Comparison of ENCODE assay signal across 8 mouse cellular contexts in the genomic region with DNA sequence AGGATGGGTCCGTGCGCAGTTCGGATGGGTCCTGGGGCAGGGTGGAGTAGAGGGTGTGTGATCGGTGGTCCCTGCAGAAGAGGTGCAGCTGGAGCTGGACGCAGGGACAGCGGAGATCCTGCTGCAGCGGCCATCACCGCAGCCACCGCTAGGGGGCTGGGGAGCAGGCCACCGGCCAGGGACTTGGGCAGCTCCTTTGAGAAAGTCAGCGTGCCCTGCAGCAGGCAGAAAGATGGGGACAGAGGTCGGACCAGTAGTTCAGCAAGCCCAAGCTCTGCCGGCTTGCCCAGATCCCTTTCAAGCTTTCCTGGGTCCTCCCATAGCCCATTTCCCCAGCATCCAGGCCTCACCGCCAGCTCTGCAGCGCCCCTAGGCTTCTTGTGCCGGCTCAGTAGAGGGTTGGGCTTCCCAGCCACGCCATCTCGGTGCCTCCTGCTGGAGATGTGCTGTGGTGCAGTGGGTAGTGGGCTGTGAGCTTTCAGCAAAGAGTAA. TPM values are rescaled to one million over a fixed set of nuclear protein-coding genes. Genes with fewer than 3 reads are reported as not detected.
DNase-seq lines count a peak whose midpoint lies in the region; ATAC-seq and TF ChIP-seq lines count a peak whose summit lies in the region.

No protein-coding gene starts in this region.

- no peak for DNase-seq in testis, postnatal 14 days (ENCODE audit: low spot score)
- DNase-seq in cerebellum, postnatal 4 days (ENCODE audit: low spot score in 2 of 2), result peak; percentile 64 to 86
- peak; percentile 83 for DNase-seq in gastrocnemius, postnatal 14 days
- DNase-seq in induced T-regulatory cell, adult 2 months (ENCODE audit: low read depth), result peak; percentile 36
- DNase-seq in urinary bladder, postnatal 36 days (ENCODE audit: low spot score in 2 of 2), result peak; percentile 64 to 73

- peak overlapping the region; percentile 34; the same call in 1 of the 2 replicates for H3K4me3 ChIP-seq in testis, adult 2 months (ENCODE audit: control insufficient read depth, low read depth, low read length)
- H3K4me3 ChIP-seq in limb, embryonic 15.5 days, result peak overlapping the region; percentile 23
- no peak overlapping the region for H3K4me3 ChIP-seq in midbrain, embryonic 15.5 days

- peak; percentile 82 for TF ChIP-seq CTCF in testis, adult 2 months (IDR thresholded peaks at IDR 0.05; ENCODE audit: control insufficient read depth, insufficient read depth, insufficient replicate concordance, low read depth, low read length)

- peak overlapping the region; percentile 60 for H3K27ac ChIP-seq in testis, adult 2 months (ENCODE audit: control insufficient read depth, insufficient read depth, low read depth, low read length)
- peak overlapping the region; percentile 69; the same call in 1 of the 2 replicates for H3K27ac ChIP-seq in limb, embryonic 15.5 days
- peak overlapping the region; percentile 55 for H3K27ac ChIP-seq in midbrain, embryonic 15.5 days

- 0 out of 2 replicates have a peak, but pooled peaks have one; percentile 13 for TF ChIP-seq POLR2A in testis, adult 2 months (IDR thresholded peaks at IDR 0.05; ENCODE audit: control insufficient read depth, low read depth, low read length)

- no peak overlapping the region for H3K9ac ChIP-seq in limb, embryonic 15.5 days
- no peak overlapping the region; the same call in 1 of the 2 replicates for H3K9ac ChIP-seq in midbrain, embryonic 15.5 days

- H3K4me1 ChIP-seq in testis, adult 2 months (ENCODE audit: control insufficient read depth, insufficient read depth, low read length), result peaks cover 15% of the 10 kb centered on the region
- H3K4me1 ChIP-seq in limb, embryonic 15.5 days, result peaks cover 43% of the 10 kb centered on the region
- H3K4me1 ChIP-seq in midbrain, embryonic 15.5 days, result peaks cover 20% of the 10 kb centered on the region

- peak overlapping the region; percentile 47 for H3K4me2 ChIP-seq in limb, embryonic 15.5 days
- peak overlapping the region; percentile 40 for H3K4me2 ChIP-seq in midbrain, embryonic 15.5 days

- 9% methylated on average over 18 of the region's 18 CpGs for WGBS in limb, embryonic 15.5 days
- WGBS in midbrain, embryonic 15.5 days, result 3% methylated on average over 18 of the region's 18 CpGs

- ATAC-seq in limb, embryonic 15.5 days (ENCODE audit: insufficient number of reproducible peaks, low FRiP score, low TSS enrichment, low read depth), result peak; percentile 32; the same call in 1 of the 2 replicates
- ATAC-seq in midbrain, embryonic 15.5 days (replicated peaks), result peak; percentile 64

- intact Hi-C loops in gastrocnemius, postnatal 14 days (cut with DNase I; ENCODE audit: low total_unique reads), result loop anchor here (5.0 kb wide), 1 partner anchor 33 kb away; no protein-coding TSS in a partner anchor

- peaks cover 3% of the 10 kb centered on the region for H3K36me3 ChIP-seq in testis, adult 2 months (ENCODE audit: control insufficient read depth, insufficient read depth, low read length)
- peaks cover 31% of the 10 kb centered on the region; the same call in 1 of the 2 replicates for H3K36me3 ChIP-seq in limb, embryonic 15.5 days
- peaks cover 27% of the 10 kb centered on the region; the same call in 1 of the 2 replicates for H3K36me3 ChIP-seq in midbrain, embryonic 15.5 days (replicated peaks)

- no peaks in the 10 kb centered on the region for H3K27me3 ChIP-seq in testis, adult 2 months (ENCODE audit: control insufficient read depth, insufficient read depth, low read length)
- no peaks in the 10 kb centered on the region for H3K27me3 ChIP-seq in limb, embryonic 15.5 days
- no peaks in the 10 kb centered on the region for H3K27me3 ChIP-seq in midbrain, embryonic 15.5 days (replicated peaks)

- H3K9me3 ChIP-seq in limb, embryonic 15.5 days, result no peaks in the 10 kb centered on the region
- no peaks in the 10 kb centered on the region for H3K9me3 ChIP-seq in midbrain, embryonic 15.5 days

RNA-seq across cellular contexts. Expression of a gene that starts 4.6 kb away (rescaled TPM):
- polyA plus RNA-seq in testis, adult 2 months (2012; rRNA removed), result 0.24 and 0.43 TPM in 2 replicates
- total RNA-seq in gastrocnemius, postnatal 14 days (2021), result not detected
- 0.20 and 0.36 TPM in 2 replicates for polyA plus RNA-seq in limb, embryonic 15.5 days (2015; fragmentation: Nextera tagmentation; extraction: Ambion mirVana)
- polyA plus RNA-seq in midbrain, embryonic 15.5 days (2015; fragmentation: Nextera tagmentation; extraction: Ambion mirVana), result 0.31 and 0.34 TPM in 2 replicates

RNA-seq across cellular contexts. Expression of a gene that starts 24.8 kb away (rescaled TPM):
- polyA plus RNA-seq in testis, adult 2 months (2012; rRNA removed), result 84.7 and 92.7 TPM in 2 replicates
- total RNA-seq in gastrocnemius, postnatal 14 days (2021), result 10 to 100 TPM; 31.3 to 32.1 TPM
- 17.1 and 19.4 TPM in 2 replicates for polyA plus RNA-seq in limb, embryonic 15.5 days (2015; fragmentation: Nextera tagmentation; extraction: Ambion mirVana)
- 24.4 and 25.6 TPM in 2 replicates for polyA plus RNA-seq in midbrain, embryonic 15.5 days (2015; fragmentation: Nextera tagmentation; extraction: Ambion mirVana)

RNA-seq across cellular contexts. Expression of a gene that starts 42.5 kb away (rescaled TPM):
- 51.6 and 56.8 TPM in 2 replicates for polyA plus RNA-seq in testis, adult 2 months (2012; rRNA removed)
- 10 to 100 TPM; 38.0 to 38.5 TPM for total RNA-seq in gastrocnemius, postnatal 14 days (2021)
- polyA plus RNA-seq in limb, embryonic 15.5 days (2015; fragmentation: Nextera tagmentation; extraction: Ambion mirVana), result 270 and 286 TPM in 2 replicates
- 197 and 203 TPM in 2 replicates for polyA plus RNA-seq in midbrain, embryonic 15.5 days (2015; fragmentation: Nextera tagmentation; extraction: Ambion mirVana)

RNA-seq across cellular contexts. Expression of a gene that starts 51.5 kb away (rescaled TPM):
- 1.1 and 1.4 TPM in 2 replicates for polyA plus RNA-seq in testis, adult 2 months (2012; rRNA removed)
- 10 to 100 TPM; 22.5 to 25.7 TPM for total RNA-seq in gastrocnemius, postnatal 14 days (2021)
- polyA plus RNA-seq in limb, embryonic 15.5 days (2015; fragmentation: Nextera tagmentation; extraction: Ambion mirVana), result 62.0 and 64.9 TPM in 2 replicates
- 7.3 and 8.2 TPM in 2 replicates for polyA plus RNA-seq in midbrain, embryonic 15.5 days (2015; fragmentation: Nextera tagmentation; extraction: Ambion mirVana)

RNA-seq across cellular contexts. Expression of a gene that starts 56.9 kb away (rescaled TPM):
- 8.9 and 10.6 TPM in 2 replicates for polyA plus RNA-seq in testis, adult 2 months (2012; rRNA removed)
- not detected for total RNA-seq in gastrocnemius, postnatal 14 days (2021)
- polyA plus RNA-seq in limb, embryonic 15.5 days (2015; fragmentation: Nextera tagmentation; extraction: Ambion mirVana), result 1.5 and 2.2 TPM in 2 replicates
- 0.63 and 0.92 TPM in 2 replicates for polyA plus RNA-seq in midbrain, embryonic 15.5 days (2015; fragmentation: Nextera tagmentation; extraction: Ambion mirVana)
